Comparison of ENCODE assay signal across 8 mouse cellular contexts in genomic region chr9:98425351-98425880, GRCm38 (mm10). TPM values are rescaled to one million over a fixed set of nuclear protein-coding genes. Genes with fewer than 3 reads are reported as not detected.
DNase-seq lines count a peak whose midpoint lies in the region; ATAC-seq and TF ChIP-seq lines count a peak whose summit lies in the region.

No protein-coding gene starts in this region.

- peak overlapping the region; percentile 78 for H3K4me2 ChIP-seq in forebrain, embryonic 11.5 days (ENCODE audit: low read depth, low read length, severe bottlenecking)
- peak overlapping the region; percentile 77 for H3K4me2 ChIP-seq in liver, embryonic 11.5 days
- H3K4me2 ChIP-seq in stomach, embryonic 15.5 days = peak overlapping the region; percentile 89

- no peak for ATAC-seq in forebrain, embryonic 11.5 days (replicated peaks; ENCODE audit: low FRiP score)
- ATAC-seq in liver, embryonic 11.5 days (replicated peaks; ENCODE audit: low FRiP score) = no peak
- ATAC-seq in stomach, embryonic 15.5 days (ENCODE audit: insufficient read depth, low FRiP score, low read depth) = no peak

- no peak for TF ChIP-seq CTCF in lung, adult 2 months (IDR thresholded peaks at IDR 0.05; ENCODE audit: insufficient read depth, low read length)

- no peak for TF ChIP-seq POLR2A in lung, adult 2 months (IDR thresholded peaks at IDR 0.05; ENCODE audit: borderline replicate concordance, extremely low read depth, low read depth, low read length)

- no peak for DNase-seq in lung, adult 2 months
- DNase-seq in lung, postnatal 25 days (ENCODE audit: low spot score) = no peak
- no peak for DNase-seq in forebrain, embryonic 11.5 days (ENCODE audit: low spot score)
- DNase-seq in liver, embryonic 11.5 days (ENCODE audit: low spot score) = peak; percentile 36
- no peak for DNase-seq in right cerebral cortex, adult 2 months (ENCODE audit: low spot score in 2 of 2)
- DNase-seq in right cerebral cortex, postnatal 25 days = no peak
- no peak for DNase-seq in layer of hippocampus, adult 18-20 months (ENCODE audit: low spot score in 2 of 2)

- H3K9me3 ChIP-seq in forebrain, embryonic 11.5 days (ENCODE audit: control insufficient read depth, low read length) = no peaks in the 10 kb centered on the region
- H3K9me3 ChIP-seq in liver, embryonic 11.5 days (ENCODE audit: control insufficient read depth, low read length) = no peaks in the 10 kb centered on the region
- no peaks in the 10 kb centered on the region for H3K9me3 ChIP-seq in stomach, embryonic 15.5 days

- H3K27ac ChIP-seq in forebrain, embryonic 11.5 days (ENCODE audit: low read depth, low read length) = no peak overlapping the region
- H3K27ac ChIP-seq in liver, embryonic 11.5 days (ENCODE audit: low read depth, low read length) = no peak overlapping the region; the same call in 1 of the 2 replicates
- H3K27ac ChIP-seq in stomach, embryonic 15.5 days = peak overlapping the region; percentile 31; the same call in 1 of the 2 replicates

- peaks cover 20% of the 10 kb centered on the region for H3K27me3 ChIP-seq in forebrain, embryonic 11.5 days (ENCODE audit: control insufficient read depth, insufficient read depth, low read length)
- peaks cover 9% of the 10 kb centered on the region; the same call in 1 of the 2 replicates for H3K27me3 ChIP-seq in liver, embryonic 11.5 days (replicated peaks; ENCODE audit: control insufficient read depth, insufficient read depth, low read length)
- H3K27me3 ChIP-seq in stomach, embryonic 15.5 days (replicated peaks) = no peaks in the 10 kb centered on the region

- H3K4me1 ChIP-seq in lung, adult 2 months (ENCODE audit: control insufficient read depth, insufficient read depth, low read length) = no peaks in the 10 kb centered on the region; the same call in 1 of the 2 replicates
- no peaks in the 10 kb centered on the region; the same call in 1 of the 2 replicates for H3K4me1 ChIP-seq in forebrain, embryonic 11.5 days (replicated peaks; ENCODE audit: control insufficient read depth, insufficient read depth, low read length)
- peaks cover 37% of the 10 kb centered on the region for H3K4me1 ChIP-seq in liver, embryonic 11.5 days (replicated peaks; ENCODE audit: control insufficient read depth, insufficient read depth, low read length)
- H3K4me1 ChIP-seq in stomach, embryonic 15.5 days = peaks cover 32% of the 10 kb centered on the region

- peak overlapping the region; percentile 56 for H3K4me3 ChIP-seq in lung, adult 2 months (replicated peaks; ENCODE audit: extremely low read depth, low read depth, low read length)
- H3K4me3 ChIP-seq in forebrain, embryonic 11.5 days (ENCODE audit: low read depth, low read length) = peak overlapping the region; percentile 48
- H3K4me3 ChIP-seq in liver, embryonic 11.5 days (ENCODE audit: low read depth, low read length) = peak overlapping the region; percentile 55
- peak overlapping the region; percentile 66 for H3K4me3 ChIP-seq in stomach, embryonic 15.5 days (replicated peaks)

- WGBS in lung, adult 2 months = 35% methylated on average over 19 of the region's 19 CpGs
- 7% methylated on average over 19 of the region's 19 CpGs for WGBS in forebrain, embryonic 11.5 days
- WGBS in liver, embryonic 11.5 days = 10% methylated on average over 19 of the region's 19 CpGs
- WGBS in stomach, embryonic 15.5 days = 5% methylated on average over 19 of the region's 19 CpGs

- H3K36me3 ChIP-seq in forebrain, embryonic 11.5 days (ENCODE audit: control insufficient read depth, insufficient read depth, low read length) = no peaks in the 10 kb centered on the region
- H3K36me3 ChIP-seq in liver, embryonic 11.5 days (ENCODE audit: control insufficient read depth, insufficient read depth, low read length) = no peaks in the 10 kb centered on the region
- no peaks in the 10 kb centered on the region for H3K36me3 ChIP-seq in stomach, embryonic 15.5 days

- H3K9ac ChIP-seq in forebrain, embryonic 11.5 days (ENCODE audit: low read length) = peak overlapping the region; percentile 58
- peak overlapping the region; percentile 65 for H3K9ac ChIP-seq in liver, embryonic 11.5 days (ENCODE audit: low read depth, low read length)
- peak overlapping the region; percentile 61; the same call in 1 of the 2 replicates for H3K9ac ChIP-seq in stomach, embryonic 15.5 days

RNA-seq across cellular contexts. Expression of gene Rbp1, which starts 2.7 kb away (rescaled TPM):
- 14.5 and 19.4 TPM in 2 replicates for polyA plus RNA-seq in lung, adult 2 months (2012; rRNA removed)
- polyA plus RNA-seq in forebrain, embryonic 11.5 days (2014; fragmentation: Nextera tagmentation; extraction: Ambion mirVana) = 24.5 and 29.5 TPM in 2 replicates
- 49.7 and 54.1 TPM in 2 replicates for polyA plus RNA-seq in liver, embryonic 11.5 days (2014; fragmentation: Nextera tagmentation; extraction: Ambion mirVana)
- 65.2 and 79.9 TPM in 2 replicates for polyA plus RNA-seq in stomach, embryonic 15.5 days (2015; fragmentation: Nextera tagmentation; extraction: Ambion mirVana)
- 1 to 10 TPM; 5.0 to 5.4 TPM for total RNA-seq in layer of hippocampus, adult 18-20 months (2021)
